Mouse (Mus musculus) CD8-positive naive resting alpha-beta T cell, adult 2 months (primary cell): ENCODE measurements around the gene Cnn3.
A peak's percentile ranks its signal among the peaks of the same experiment; 100 is the strongest.

Source experiments
- DNase-seq, 2 experiments: peaks; one replicate each; pipeline ENCODE4 v3.0.0; 2022; ENCODE audit warnings: low read depth in 2 of 2, low spot score in 2 of 2

Cnn3 gene

GRCm38 (mm10) chr3:121446454-121446853 is 20.2 kb downstream of the Cnn3 start:
- DNase-seq = no peak

- no peak for DNase-seq
These were observed 21.8 kb downstream of the Cnn3 start for GRCm38 (mm10) chr3:121448029-121448468.

- DNase-seq = no peak
These were observed 22.3 kb downstream of the Cnn3 start for GRCm38 (mm10) chr3:121448606-121449005.

GRCm38 (mm10) chr3:121449527-121449926 is 23.2 kb downstream of the Cnn3 start:
- no peak for DNase-seq

GRCm38 (mm10) chr3:121451404-121451803 is 25.1 kb downstream of the Cnn3 start:
- no peak for DNase-seq

GRCm38 (mm10) chr3:121458545-121459492 is 32.5 kb downstream of the Cnn3 start:
- DNase-seq = no peak

- no peak for DNase-seq
These were observed 34.3 kb downstream of the Cnn3 start for GRCm38 (mm10) chr3:121460473-121461193.

GRCm38 (mm10) chr3:121461477-121461876 is 35.2 kb downstream of the Cnn3 start:
- DNase-seq = no peak

GRCm38 (mm10) chr3:121462782-121463181 is 36.5 kb downstream of the Cnn3 start:
- DNase-seq = no peak

- DNase-seq = no peak
These were observed 38.5 kb downstream of the Cnn3 start for GRCm38 (mm10) chr3:121464733-121465305.

GRCm38 (mm10) chr3:121465795-121466194 is 39.5 kb downstream of the Cnn3 start:
- DNase-seq = no peak

- peak in 1 of 2 experiments; percentile 5 for DNase-seq
These were observed 40.8 kb downstream of the Cnn3 start for GRCm38 (mm10) chr3:121467094-121467552.

- DNase-seq = no peak
These were observed 41.8 kb downstream of the Cnn3 start for GRCm38 (mm10) chr3:121468136-121468535.

- DNase-seq = no peak
These were observed 43.1 kb downstream of the Cnn3 start for GRCm38 (mm10) chr3:121469185-121469975.

GRCm38 (mm10) chr3:121471703-121472102 is 45.4 kb downstream of the Cnn3 start:
- DNase-seq = no peak

GRCm38 (mm10) chr3:121474738-121475137 is 48.4 kb downstream of the Cnn3 start:
- no peak for DNase-seq

GRCm38 (mm10) chr3:121480030-121480960 is 54.0 kb downstream of the Cnn3 start:
- DNase-seq = no peak

GRCm38 (mm10) chr3:121480961-121481436 is 54.7 kb downstream of the Cnn3 start:
- DNase-seq = no peak

GRCm38 (mm10) chr3:121481564-121481963 is 55.3 kb downstream of the Cnn3 start:
- DNase-seq = no peak
